Comparison of ENCODE assay signal across 9 mouse cellular contexts in the genomic region with DNA sequence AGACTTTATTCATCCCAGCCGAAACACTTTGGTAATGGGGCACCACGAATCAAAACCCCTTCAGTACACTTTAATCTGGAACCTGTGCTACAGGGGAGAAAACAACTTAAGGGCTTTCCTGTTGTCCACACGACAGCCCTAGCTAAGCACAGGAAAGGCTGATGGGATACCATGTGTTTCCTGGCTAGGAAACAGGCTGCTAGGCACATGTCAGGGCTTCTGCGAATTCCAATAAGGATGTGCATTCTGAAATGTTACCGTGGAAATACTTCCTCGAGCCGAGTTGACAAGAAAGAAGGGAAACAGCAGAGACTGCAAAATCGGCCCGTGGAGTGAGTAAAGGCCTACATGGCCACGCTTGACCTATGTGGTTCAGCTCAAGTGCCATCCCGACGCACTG. TPM values are rescaled to one million over a fixed set of nuclear protein-coding genes. Genes with fewer than 3 reads are reported as not detected.
A peak's percentile ranks its signal among the peaks of the same experiment; 100 is the strongest.
DNase-seq lines count a peak whose midpoint lies in the region; ATAC-seq and TF ChIP-seq lines count a peak whose summit lies in the region.
"Had no signal": no experiment of that assay in that cellular context is flagged by ENCODE, and none has a peak within 500 bp of the region (broad histone marks: within the 10 kb centered on the region; RNA-seq: fewer than 3 reads in every experiment).

No protein-coding gene starts in this region.

- no peak for ATAC-seq in intestine, postnatal 0 days
- ATAC-seq in intestine, embryonic 15.5 days: no peak
- no peak for ATAC-seq in embryonic facial prominence, embryonic 13.5 days (ENCODE audit: insufficient number of reproducible peaks, insufficient read depth, low FRiP score, low TSS enrichment, low read depth)

- H3K9me3 ChIP-seq in intestine, postnatal 0 days (ENCODE audit: control insufficient read depth): no peaks in the 10 kb centered on the region
- no peaks in the 10 kb centered on the region for H3K9me3 ChIP-seq in intestine, embryonic 15.5 days
- no peaks in the 10 kb centered on the region for H3K9me3 ChIP-seq in embryonic facial prominence, embryonic 13.5 days
- H3K9me3 ChIP-seq: hindbrain, embryonic 15.5 days had no signal

- peak; percentile 48 for DNase-seq in kidney, postnatal 10 days
- no peak for DNase-seq in ovary, postnatal 36 days (ENCODE audit: low spot score)
- DNase-seq in urinary bladder, postnatal 36 days (ENCODE audit: low spot score in 2 of 2): no peak
- DNase-seq: retina, postnatal 1 day had no signal

- no peak overlapping the region for H3K4me3 ChIP-seq in intestine, postnatal 0 days (ENCODE audit: low read depth, low read length)
- no peak overlapping the region for H3K4me3 ChIP-seq in intestine, embryonic 15.5 days (replicated peaks)
- no peak overlapping the region for H3K4me3 ChIP-seq in bone marrow, adult 2 months (replicated peaks; ENCODE audit: control insufficient read depth, low read depth, low read length)
- H3K4me3 ChIP-seq in embryonic facial prominence, embryonic 13.5 days: no peak overlapping the region
- H3K4me3 ChIP-seq: hindbrain, embryonic 15.5 days had no signal

- H3K9ac ChIP-seq in intestine, postnatal 0 days (ENCODE audit: low read depth, low read length): no peak overlapping the region
- H3K9ac ChIP-seq in intestine, embryonic 15.5 days: no peak overlapping the region
- no peak overlapping the region for H3K9ac ChIP-seq in embryonic facial prominence, embryonic 13.5 days
- H3K9ac ChIP-seq: hindbrain, embryonic 15.5 days had no signal

- no peaks in the 10 kb centered on the region for H3K4me1 ChIP-seq in intestine, postnatal 0 days (replicated peaks; ENCODE audit: control insufficient read depth, insufficient read depth, low read length)
- no peaks in the 10 kb centered on the region for H3K4me1 ChIP-seq in intestine, embryonic 15.5 days (replicated peaks)
- peaks cover 7% of the 10 kb centered on the region for H3K4me1 ChIP-seq in bone marrow, adult 2 months (ENCODE audit: control insufficient read depth, insufficient read depth, low read length)
- H3K4me1 ChIP-seq in embryonic facial prominence, embryonic 13.5 days: no peaks in the 10 kb centered on the region
- H3K4me1 ChIP-seq: hindbrain, embryonic 15.5 days had no signal

- no peak overlapping the region for H3K4me2 ChIP-seq in intestine, postnatal 0 days (replicated peaks; ENCODE audit: low read depth)
- H3K4me2 ChIP-seq in intestine, embryonic 15.5 days (replicated peaks): no peak overlapping the region
- no peak overlapping the region for H3K4me2 ChIP-seq in embryonic facial prominence, embryonic 13.5 days
- H3K4me2 ChIP-seq: hindbrain, embryonic 15.5 days had no signal

- H3K36me3 ChIP-seq in intestine, postnatal 0 days (ENCODE audit: control insufficient read depth, insufficient read depth): 0 out of 2 replicates have a peak, but pooled peaks cover 4% of the 10 kb centered on the region
- no peaks in the 10 kb centered on the region; the same call in 1 of the 2 replicates for H3K36me3 ChIP-seq in intestine, embryonic 15.5 days
- H3K36me3 ChIP-seq in embryonic facial prominence, embryonic 13.5 days: peaks cover 49% of the 10 kb centered on the region

- no peaks in the 10 kb centered on the region for H3K27me3 ChIP-seq in intestine, postnatal 0 days (replicated peaks; ENCODE audit: control insufficient read depth, insufficient read depth, low read length)
- H3K27me3 ChIP-seq in intestine, embryonic 15.5 days (replicated peaks): no peaks in the 10 kb centered on the region
- no peaks in the 10 kb centered on the region for H3K27me3 ChIP-seq in embryonic facial prominence, embryonic 13.5 days
- H3K27me3 ChIP-seq: hindbrain, embryonic 15.5 days had no signal

- WGBS in intestine, postnatal 0 days: 80% methylated on average over 12 of the region's 12 CpGs
- 90% methylated on average over 12 of the region's 12 CpGs for WGBS in intestine, embryonic 15.5 days
- WGBS in bone marrow, adult 2 months: 73% methylated on average over 12 of the region's 12 CpGs
- 86% methylated on average over 12 of the region's 12 CpGs for WGBS in embryonic facial prominence, embryonic 13.5 days

- no peak for TF ChIP-seq CTCF in intestine, postnatal 0 days (IDR thresholded peaks at IDR 0.05; ENCODE audit: low read depth)
- no peak for TF ChIP-seq CTCF in bone marrow, adult 2 months (IDR thresholded peaks at IDR 0.05; ENCODE audit: control insufficient read depth, insufficient read depth, low read length)

- H3K27ac ChIP-seq in intestine, postnatal 0 days (ENCODE audit: low read depth, low read length): peak overlapping the region; percentile 42; the same call in 1 of the 2 replicates
- H3K27ac ChIP-seq in intestine, embryonic 15.5 days: no peak overlapping the region
- H3K27ac ChIP-seq in bone marrow, adult 2 months (ENCODE audit: control insufficient read depth, insufficient read depth, low read depth, low read length, poor library complexity): 0 out of 2 replicates have a peak overlapping the region, but pooled peaks have one; percentile 13
- peak overlapping the region; percentile 39; the same call in 1 of the 2 replicates for H3K27ac ChIP-seq in embryonic facial prominence, embryonic 13.5 days
- H3K27ac ChIP-seq: hindbrain, embryonic 15.5 days had no signal

- TF ChIP-seq POLR2A in bone marrow, adult 2 months (IDR thresholded peaks at IDR 0.05; ENCODE audit: borderline replicate concordance, control insufficient read depth, low read depth, low read length): no peak

RNA-seq across cellular contexts. Expression of a gene that starts 34.1 kb away (rescaled TPM):
- 87.2 and 89.5 TPM in 2 replicates for polyA plus RNA-seq in intestine, postnatal 0 days (2015; fragmentation: Nextera tagmentation; extraction: Ambion mirVana)
- 182 and 187 TPM in 2 replicates for polyA plus RNA-seq in intestine, embryonic 15.5 days (2015; fragmentation: Nextera tagmentation; extraction: Ambion mirVana)
- polyA plus RNA-seq in bone marrow, adult 2 months (2011; ENCODE audit: insufficient read depth, insufficient read length, low replicate concordance, missing spikeins): 48.8 and 116 TPM in 2 replicates
- polyA plus RNA-seq in embryonic facial prominence, embryonic 13.5 days (2015; fragmentation: Nextera tagmentation; extraction: Ambion mirVana): 257 and 260 TPM in 2 replicates

RNA-seq across cellular contexts. Expression of a gene that starts 56.5 kb away (rescaled TPM):
- polyA plus RNA-seq in intestine, postnatal 0 days (2015; fragmentation: Nextera tagmentation; extraction: Ambion mirVana): 24.1 and 25.4 TPM in 2 replicates
- 15.9 and 16.0 TPM in 2 replicates for polyA plus RNA-seq in intestine, embryonic 15.5 days (2015; fragmentation: Nextera tagmentation; extraction: Ambion mirVana)
- 2.1 and 5.0 TPM in 2 replicates for polyA plus RNA-seq in bone marrow, adult 2 months (2011; ENCODE audit: insufficient read depth, insufficient read length, low replicate concordance, missing spikeins)
- polyA plus RNA-seq in embryonic facial prominence, embryonic 13.5 days (2015; fragmentation: Nextera tagmentation; extraction: Ambion mirVana): 8.3 and 8.6 TPM in 2 replicates
